ENCODE assay signal across 12 mouse cellular contexts in the genomic region with DNA sequence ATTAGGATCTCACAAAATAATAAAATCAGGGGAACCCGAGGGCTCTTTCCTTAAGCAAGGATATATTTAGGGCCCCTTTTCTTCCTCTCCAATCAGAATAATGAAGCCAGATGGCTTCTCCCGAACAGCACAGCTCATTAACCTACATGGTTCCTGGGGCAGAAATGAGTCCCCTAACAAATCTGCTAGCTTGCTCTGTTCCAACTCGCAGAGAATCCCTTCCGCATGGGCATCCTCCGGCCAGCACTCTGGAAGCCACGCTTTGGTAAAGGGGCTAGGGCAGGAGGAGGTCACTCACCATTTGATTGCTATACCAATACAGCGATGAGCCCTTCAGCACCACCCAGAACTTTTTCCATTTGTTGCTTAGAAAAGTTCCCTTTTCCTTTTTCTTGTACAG.
DNase-seq lines count a peak whose midpoint lies in the region; ATAC-seq and TF ChIP-seq lines count a peak whose summit lies in the region.
"Had no signal": no experiment of that assay in that cellular context is flagged by ENCODE, and none has a peak within 500 bp of the region (broad histone marks: within the 10 kb centered on the region; RNA-seq: fewer than 3 reads in every experiment).

No protein-coding gene starts in this region.

- H3K27ac ChIP-seq in forebrain, embryonic 11.5 days (ENCODE audit: low read depth, low read length): no peak overlapping the region
- no peak overlapping the region for H3K27ac ChIP-seq in forebrain, embryonic 10.5 days
- no peak overlapping the region for H3K27ac ChIP-seq in midbrain, embryonic 12.5 days (replicated peaks)
- no peak overlapping the region for H3K27ac ChIP-seq in midbrain, embryonic 11.5 days (ENCODE audit: low read depth, low read length)
- H3K27ac ChIP-seq in midbrain, postnatal 0 days (ENCODE audit: low read depth, low read length): no peak overlapping the region
- H3K27ac ChIP-seq: macrophage had no signal

- WGBS in forebrain, embryonic 11.5 days: 67% methylated on average over 7 of the region's 7 CpGs
- WGBS in forebrain, embryonic 10.5 days: 79% methylated on average over 7 of the region's 7 CpGs
- WGBS in midbrain, embryonic 12.5 days: 75% methylated on average over 7 of the region's 7 CpGs
- WGBS in midbrain, embryonic 11.5 days: 76% methylated on average over 7 of the region's 7 CpGs
- 64% methylated on average over 7 of the region's 7 CpGs for WGBS in midbrain, postnatal 0 days

- H3K9ac ChIP-seq in forebrain, embryonic 11.5 days (ENCODE audit: low read length): no peak overlapping the region
- no peak overlapping the region for H3K9ac ChIP-seq in midbrain, embryonic 12.5 days (replicated peaks)
- H3K9ac ChIP-seq in midbrain, embryonic 11.5 days (ENCODE audit: low read length): no peak overlapping the region
- no peak overlapping the region for H3K9ac ChIP-seq in midbrain, postnatal 0 days (replicated peaks; ENCODE audit: low read length, poor library complexity, severe bottlenecking)

- no peaks in the 10 kb centered on the region for H3K27me3 ChIP-seq in forebrain, embryonic 11.5 days (ENCODE audit: control insufficient read depth, insufficient read depth, low read length)
- H3K27me3 ChIP-seq in forebrain, embryonic 10.5 days (ENCODE audit: poor library complexity, severe bottlenecking): no peaks in the 10 kb centered on the region
- no peaks in the 10 kb centered on the region for H3K27me3 ChIP-seq in midbrain, embryonic 12.5 days
- H3K27me3 ChIP-seq in midbrain, embryonic 11.5 days (ENCODE audit: control insufficient read depth, insufficient read depth, low read length): no peaks in the 10 kb centered on the region
- no peaks in the 10 kb centered on the region for H3K27me3 ChIP-seq in midbrain, postnatal 0 days (ENCODE audit: insufficient read depth, low read length)
- H3K27me3 ChIP-seq: Patski had no signal

- no peaks in the 10 kb centered on the region for H3K9me3 ChIP-seq in forebrain, embryonic 11.5 days (ENCODE audit: control insufficient read depth, low read length)
- H3K9me3 ChIP-seq in forebrain, embryonic 10.5 days: no peaks in the 10 kb centered on the region
- no peaks in the 10 kb centered on the region for H3K9me3 ChIP-seq in midbrain, embryonic 12.5 days
- no peaks in the 10 kb centered on the region for H3K9me3 ChIP-seq in midbrain, embryonic 11.5 days (ENCODE audit: control insufficient read depth, low read length)
- H3K9me3 ChIP-seq in midbrain, postnatal 0 days (ENCODE audit: low read length): no peaks in the 10 kb centered on the region

- TF ChIP-seq CTCF in midbrain, postnatal 0 days (IDR thresholded peaks at IDR 0.05): no peak

- H3K36me3 ChIP-seq in forebrain, embryonic 11.5 days (ENCODE audit: control insufficient read depth, insufficient read depth, low read length): no peaks in the 10 kb centered on the region
- H3K36me3 ChIP-seq in forebrain, embryonic 10.5 days (replicated peaks): no peaks in the 10 kb centered on the region
- no peaks in the 10 kb centered on the region for H3K36me3 ChIP-seq in midbrain, embryonic 12.5 days
- H3K36me3 ChIP-seq in midbrain, embryonic 11.5 days (ENCODE audit: control insufficient read depth, insufficient read depth, low read length): no peaks in the 10 kb centered on the region
- H3K36me3 ChIP-seq in midbrain, postnatal 0 days (ENCODE audit: insufficient read depth, low read length): no peaks in the 10 kb centered on the region

- no peak for DNase-seq in forebrain, embryonic 11.5 days (ENCODE audit: low spot score)
- no peak for DNase-seq in forebrain, embryonic 10.5 days (ENCODE audit: extremely low spot score, low spot score)
- no peak for DNase-seq in midbrain, embryonic 11.5 days (ENCODE audit: low spot score, missing footprints)
- DNase-seq in cerebellum, postnatal 36 days: peak; percentile 68 to 74
- peak; percentile 40 for DNase-seq in midbrain, postnatal 0 days (ENCODE audit: low spot score)
- DNase-seq in lung, adult 18-20 months: no peak
- no peak for DNase-seq in left cerebral cortex, adult 8-10 months (ENCODE audit: low spot score in 2 of 2)
- DNase-seq: layer of hippocampus, postnatal 36 days had no signal

- H3K4me3 ChIP-seq in forebrain, embryonic 11.5 days (ENCODE audit: low read depth, low read length): no peak overlapping the region
- H3K4me3 ChIP-seq in forebrain, embryonic 10.5 days: no peak overlapping the region
- no peak overlapping the region for H3K4me3 ChIP-seq in midbrain, embryonic 12.5 days
- H3K4me3 ChIP-seq in midbrain, embryonic 11.5 days (ENCODE audit: low read depth, low read length): no peak overlapping the region
- H3K4me3 ChIP-seq in midbrain, postnatal 0 days (ENCODE audit: low read depth, low read length): peak overlapping the region; percentile 35; the same call in 1 of the 2 replicates

- peak overlapping the region; percentile 5; the same call in 1 of the 2 replicates for H3K4me2 ChIP-seq in forebrain, embryonic 11.5 days (ENCODE audit: low read depth, low read length, severe bottlenecking)
- no peak overlapping the region for H3K4me2 ChIP-seq in midbrain, embryonic 12.5 days (replicated peaks)
- H3K4me2 ChIP-seq in midbrain, embryonic 11.5 days: no peak overlapping the region
- peak overlapping the region; percentile 47 for H3K4me2 ChIP-seq in midbrain, postnatal 0 days (ENCODE audit: low read depth, low read length, poor library complexity, severe bottlenecking)

- H3K4me1 ChIP-seq in forebrain, embryonic 11.5 days (replicated peaks; ENCODE audit: control insufficient read depth, insufficient read depth, low read length): no peaks in the 10 kb centered on the region
- peaks cover 16% of the 10 kb centered on the region for H3K4me1 ChIP-seq in forebrain, embryonic 10.5 days
- no peaks in the 10 kb centered on the region for H3K4me1 ChIP-seq in midbrain, embryonic 12.5 days
- H3K4me1 ChIP-seq in midbrain, embryonic 11.5 days (ENCODE audit: control insufficient read depth, insufficient read depth, low read length): no peaks in the 10 kb centered on the region
- no peaks in the 10 kb centered on the region for H3K4me1 ChIP-seq in midbrain, postnatal 0 days (ENCODE audit: insufficient read depth, low read length)

- 0 out of 2 replicates have a peak, but pooled peaks have one; percentile 18 for ATAC-seq in forebrain, embryonic 11.5 days (replicated peaks; ENCODE audit: low FRiP score)
- ATAC-seq in midbrain, embryonic 12.5 days (ENCODE audit: low FRiP score, low read depth): 0 out of 2 replicates have a peak, but pooled peaks have one; percentile 23
- no peak for ATAC-seq in midbrain, embryonic 11.5 days (ENCODE audit: low FRiP score)
- ATAC-seq in midbrain, postnatal 0 days (ENCODE audit: low FRiP score): no peak
- ATAC-seq: inflammation-experienced regulatory T-cells, adult 6 months; Patski had no signal

Comparison
In these comparisons a context has a peak if more than half of its experiments do, and no peak if none do; other contexts are left out.
1. ATAC-seq: peak in forebrain, embryonic 11.5 days (single experiment) and midbrain, embryonic 12.5 days (single experiment); none in midbrain, embryonic 11.5 days (single experiment) and midbrain, postnatal 0 days (single experiment).
2. DNase-seq: peak in cerebellum, postnatal 36 days (2 of 2) and midbrain, postnatal 0 days (single experiment); none in forebrain, embryonic 11.5 days (single experiment), forebrain, embryonic 10.5 days (single experiment), midbrain, embryonic 11.5 days (single experiment), lung, adult 18-20 months (0 of 2) and left cerebral cortex, adult 8-10 months (0 of 2).
3. H3K4me2 ChIP-seq: peak in forebrain, embryonic 11.5 days (single experiment) and midbrain, postnatal 0 days (single experiment); none in midbrain, embryonic 12.5 days (single experiment) and midbrain, embryonic 11.5 days (single experiment).